ENCODE assay signal across 24 mouse cellular contexts in the genomic region with DNA sequence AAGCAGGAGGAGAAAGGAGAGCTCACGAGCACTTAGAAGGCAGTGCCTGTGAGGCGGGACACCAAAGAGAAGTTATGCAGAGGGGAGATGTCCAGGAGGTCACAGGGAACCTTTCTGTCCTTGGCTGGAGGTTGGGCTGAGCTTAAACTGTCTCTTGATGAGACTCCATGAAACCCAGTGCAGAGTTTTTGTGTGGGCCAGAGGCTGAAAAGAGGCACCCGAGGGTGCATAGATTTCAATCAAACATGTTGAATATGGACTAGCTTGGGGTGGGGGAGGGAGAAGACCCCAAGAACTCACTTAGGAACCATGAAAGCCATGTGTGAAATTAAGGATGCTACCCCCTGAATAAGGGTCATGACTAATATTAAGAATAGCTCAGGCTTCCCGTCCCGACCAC. TPM values are rescaled to one million over a fixed set of nuclear protein-coding genes. Genes with fewer than 3 reads are reported as not detected.
"Had no signal": no experiment of that assay in that cellular context is flagged by ENCODE, and none has a peak within 500 bp of the region (broad histone marks: within the 10 kb centered on the region; RNA-seq: fewer than 3 reads in every experiment).

Gene Rpl36-ps4, plus strand, starts transcription at position 301 of the 400 bp plus-strand sequence.

- H3K4me2 ChIP-seq: neural tube, embryonic 13.5 days; neural tube, embryonic 15.5 days; stomach, embryonic 15.5 days had no signal

- H3K36me3 ChIP-seq: neural tube, embryonic 13.5 days; neural tube, embryonic 15.5 days; stomach, embryonic 15.5 days had no signal

- H3K27ac ChIP-seq: neural tube, embryonic 13.5 days; neural tube, embryonic 15.5 days; stomach, embryonic 15.5 days; stomach, postnatal 0 days had no signal

- H3K27me3 ChIP-seq: neural tube, embryonic 13.5 days; neural tube, embryonic 15.5 days; stomach, embryonic 15.5 days had no signal

- H3K9ac ChIP-seq: neural tube, embryonic 13.5 days; neural tube, embryonic 15.5 days; stomach, embryonic 15.5 days had no signal

- DNase-seq: retina, postnatal 1 day; right cerebral cortex, adult 18-20 months; right cerebral cortex, postnatal 14 days; right cerebral cortex, postnatal 25 days; right cerebral cortex, postnatal 4 days; spleen, adult 18-20 months; thymus, adult 18-20 months; thymus, adult 2 months; thymus, postnatal 14 days; thymus, postnatal 25 days; thymus, postnatal 36 days; thymus, postnatal 4 days had no signal

- H3K4me3 ChIP-seq: neural tube, embryonic 13.5 days; neural tube, embryonic 15.5 days; stomach, embryonic 15.5 days had no signal

- H3K4me1 ChIP-seq: neural tube, embryonic 13.5 days; neural tube, embryonic 15.5 days; stomach, embryonic 15.5 days had no signal

- H3K9me3 ChIP-seq: neural tube, embryonic 13.5 days; neural tube, embryonic 15.5 days; stomach, embryonic 15.5 days had no signal

RNA-seq across cellular contexts. Expression of gene Rpl36-ps4, which starts in this region (rescaled TPM):
- polyA plus RNA-seq: neural tube, embryonic 13.5 days; neural tube, embryonic 14.5 days; neural tube, embryonic 15.5 days; small intestine, adult 2 months; spleen, adult 2 months; stomach, embryonic 14.5 days; stomach, embryonic 15.5 days; stomach, embryonic 16.5 days; stomach, postnatal 0 days; testis, adult 2 months; thymus, adult 2 months; thymus, postnatal 0 days; urinary bladder, adult 2 months had no signal
